Mouse (Mus musculus) stomach, embryonic 14.5 days (tissue): ENCODE data around the gene Ptprt. TPM values are rescaled to one million over a fixed set of nuclear protein-coding genes. Genes with fewer than 3 reads are reported as not detected.

Source experiments
- ATAC-seq: fragments of 200-750 bp; cut with Nextera tagmentation; 2 replicates; pipeline ENCODE4 v1.8.0; 2017; ENCODE audit warnings: low read depth, moderate TSS enrichment; ENCODE audit not compliant: insufficient number of reproducible peaks, insufficient read depth, low FRiP score
- H3K27ac ChIP-seq: fragments of 300-500 bp; sonication (generic); 2 replicates; pipeline ENCODE4 v1.5.1; 2014; ENCODE audit warnings: mild to moderate bottlenecking, low read length, moderate library complexity, mixed read lengths
- H3K27me3 ChIP-seq: fragments of 300-500 bp; sonication (generic); 2 replicates; pipeline ENCODE4 v1.6.1; 2014; ENCODE audit warnings: low read length, control low read depth, mixed read lengths; ENCODE audit not compliant: control insufficient read depth, insufficient read depth
- H3K36me3 ChIP-seq: fragments of 300-500 bp; sonication (generic); 2 replicates; pipeline ENCODE4 v1.6.1; 2014; ENCODE audit warnings: mild to moderate bottlenecking, control low read depth, low read length, moderate library complexity, mixed read lengths; ENCODE audit not compliant: control insufficient read depth, insufficient read depth
- H3K4me1 ChIP-seq: fragments of 300-500 bp; sonication (generic); 2 replicates; pipeline ENCODE4 v1.6.1; 2014; ENCODE audit warnings: low read length, control low read depth, mixed read lengths; ENCODE audit not compliant: control insufficient read depth, insufficient read depth
- H3K4me2 ChIP-seq: fragments of 300-500 bp; sonication (generic); replicated peaks from 2 replicates; pipeline ENCODE4 v1.6.1; 2014; ENCODE audit warnings: low read depth, low read length, control low read depth
- H3K4me3 ChIP-seq: fragments of 300-500 bp; sonication (generic); 2 replicates; pipeline ENCODE4 v1.5.1; 2014; ENCODE audit warnings: low read depth, low read length, control low read depth
- H3K9ac ChIP-seq: fragments of 300-500 bp; sonication (generic); replicated peaks from 2 replicates; pipeline ENCODE4 v1.6.1; 2014; ENCODE audit warnings: low read depth, mild to moderate bottlenecking, control low read depth, low read length, moderate library complexity, mixed read lengths
- H3K9me3 ChIP-seq: fragments of 300-500 bp; sonication (generic); 2 replicates; pipeline ENCODE4 v1.6.1; 2016; ENCODE audit warnings: low read depth, low read length, control low read depth; ENCODE audit not compliant: control insufficient read depth
- whole genome bisulfite sequencing: fragments of 180-500 bp; shearing (Covaris S2); extraction: QIAGEN DNeasy Blood & Tissue Kit; methylation state at CpG from one replicate; pipeline ENCODE4 v1.1.7; 2014; 5-methylcytosine and 5-hydroxymethylcytosine counted together
- polyA plus RNA-seq: library from polyadenylated mRNA; unstranded; fragments of >200 nt; fragmentation: Nextera tagmentation; extraction: Ambion mirVana; gene quantifications from 2 replicates; pipeline ENCODE4 v1.2.1, GENCODE M21; 2014

Ptprt gene
- polyA plus RNA-seq, 1 experiment from 2014 or later: 1.2 TPM

DNA sequence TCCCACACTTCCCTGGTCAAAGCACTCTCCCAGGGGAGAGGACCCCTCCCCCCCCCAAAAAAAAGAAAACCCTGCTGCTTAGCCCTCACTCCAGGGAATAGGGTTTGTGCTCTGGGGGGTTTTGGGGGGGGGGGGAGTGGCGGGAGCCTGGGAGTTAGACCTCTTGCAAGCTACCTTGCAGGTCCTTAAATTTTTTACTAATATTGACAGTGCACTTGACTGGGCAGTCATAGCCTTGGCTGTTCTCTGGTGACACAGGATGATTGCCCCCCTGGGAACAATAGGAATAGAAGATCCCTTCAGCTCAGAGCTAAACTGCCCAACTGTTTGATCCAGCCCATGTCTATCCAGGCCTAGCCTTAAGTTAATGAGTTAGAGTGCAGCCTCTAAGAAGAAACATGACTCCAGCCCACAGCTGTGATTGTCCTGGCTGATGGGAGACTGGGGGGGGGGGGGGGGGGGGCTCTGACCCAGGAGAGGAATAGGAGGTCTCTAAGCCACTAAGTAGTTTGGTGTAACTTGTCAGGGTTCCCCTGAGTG lies 1.6 kb upstream of the Ptprt start:
- H3K4me2 ChIP-seq: no peak overlapping the region
- no peak overlapping the region for H3K4me3 ChIP-seq
- H3K9me3 ChIP-seq: no peaks in the 10 kb centered on the region
- H3K27ac ChIP-seq: no peak overlapping the region
- 14% methylated on average over 1 of the region's 1 CpGs for WGBS
- H3K4me1 ChIP-seq: 0 out of 2 replicates have a peak, but pooled peaks cover 5% of the 10 kb centered on the region
- H3K9ac ChIP-seq: no peak overlapping the region
- ATAC-seq: no peak
- no peaks in the 10 kb centered on the region for H3K36me3 ChIP-seq
- peaks cover 22% of the 10 kb centered on the region; the same call in 1 of the 2 replicates for H3K27me3 ChIP-seq

DNA sequence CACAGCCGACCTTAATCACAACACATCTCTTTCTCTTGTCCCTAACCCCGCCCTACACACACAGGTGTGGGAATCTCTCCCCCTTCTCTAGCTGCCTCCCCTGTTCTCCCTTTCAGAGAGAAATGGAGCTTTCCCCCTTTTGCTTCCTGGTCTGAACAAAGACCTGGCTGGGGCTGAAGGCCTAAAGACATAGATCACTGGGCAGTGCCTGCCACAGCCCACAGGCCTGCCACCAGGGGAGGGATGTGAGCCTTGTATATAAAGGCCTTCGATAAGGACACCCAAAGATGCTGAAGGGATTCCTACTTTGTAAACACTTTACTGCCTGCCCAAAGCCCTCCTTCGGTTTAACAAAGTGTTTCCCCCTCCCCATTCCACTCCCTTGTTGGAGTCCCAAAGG lies 786 bp upstream of the Ptprt start:
- Histone ChIP-seq H3K4me2 (no peak overlapping the region), H3K4me1 (0 out of 2 replicates have a peak, but pooled peaks cover 5% of the 10 kb centered on the region), H3K27me3 (peaks cover 22% of the 10 kb centered on the region; the same call in 1 of the 2 replicates), H3K36me3 (no peaks in the 10 kb centered on the region), H3K4me3 (no peak overlapping the region; the same call in 1 of the 2 replicates), H3K9ac (no peak overlapping the region), H3K9me3 (no peaks in the 10 kb centered on the region), H3K27ac (no peak overlapping the region)
- no peak; the same call in 1 of the 2 replicates for ATAC-seq
- 9% methylated on average over 4 of the region's 4 CpGs for WGBS

DNA sequence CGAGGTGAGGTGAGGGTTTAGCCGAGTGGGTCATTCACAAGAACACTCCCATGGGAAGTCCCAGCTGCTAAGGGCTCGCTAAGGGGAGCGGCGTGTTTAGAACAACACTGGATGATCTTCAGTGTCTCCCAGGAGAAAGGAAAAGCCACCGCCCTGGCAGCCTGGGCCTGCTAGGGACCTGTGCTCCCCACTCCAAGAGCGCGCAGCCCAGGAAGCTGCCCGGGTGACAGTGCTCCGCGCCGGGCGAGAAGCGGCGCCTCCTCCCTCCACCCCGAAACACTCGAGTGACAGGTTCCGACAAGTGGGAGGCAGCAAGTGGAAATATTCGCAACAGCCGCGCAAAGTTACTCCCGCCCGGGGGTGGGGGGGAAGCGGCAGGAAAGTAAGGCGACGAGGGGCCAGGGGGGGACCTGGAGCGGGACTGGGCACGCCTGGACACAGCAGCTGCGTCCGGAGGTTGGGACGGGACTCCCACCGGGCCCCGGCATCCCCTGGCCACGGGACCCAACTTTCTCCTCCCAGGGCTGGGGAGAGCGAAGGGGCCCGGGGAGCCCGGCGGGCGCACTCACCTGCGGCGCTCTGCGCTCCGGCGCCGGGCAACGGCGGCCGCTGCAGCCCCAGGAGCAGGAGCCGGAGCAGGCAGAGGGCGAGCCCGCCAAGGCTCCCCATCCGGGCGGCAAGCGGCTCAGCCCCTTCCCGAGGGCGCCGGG lies 561 bp downstream of the Ptprt start:
- ATAC-seq: no peak; the same call in 1 of the 2 replicates
- under 1% methylated on average over 48 of the region's 57 CpGs for WGBS
- no peaks in the 10 kb centered on the region for H3K9me3 ChIP-seq

DNA sequence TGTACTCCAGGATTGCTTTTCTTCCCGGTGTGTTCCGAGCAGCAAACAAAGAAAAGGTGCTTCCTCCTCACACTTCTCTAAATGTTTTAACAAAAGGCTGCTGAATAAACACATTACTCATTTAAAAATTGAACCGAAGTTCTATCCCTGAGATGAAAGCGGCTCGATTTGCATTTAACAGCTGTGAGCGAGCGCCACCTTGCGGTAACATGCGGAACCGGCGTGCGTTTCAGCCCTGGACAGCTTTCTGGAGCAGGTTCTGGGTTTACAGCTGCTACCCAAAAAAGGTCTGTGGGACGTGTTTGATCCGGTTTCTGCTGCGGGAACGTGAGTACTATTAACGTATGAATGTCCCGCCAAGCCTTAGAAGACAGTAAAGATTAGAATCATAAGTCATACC lies 1.9 kb downstream of the Ptprt start:
- Histone ChIP-seq H3K4me1 (0 out of 2 replicates have a peak, but pooled peaks cover 5% of the 10 kb centered on the region), H3K9ac (no peak overlapping the region), H3K36me3 (no peaks in the 10 kb centered on the region), H3K4me3 (0 out of 2 replicates have a peak overlapping the region, but pooled peaks have one; percentile 8), H3K4me2 (peak overlapping the region; percentile 98; the same call in 1 of the 2 replicates), H3K27ac (no peak overlapping the region), H3K9me3 (no peaks in the 10 kb centered on the region), H3K27me3 (peaks cover 22% of the 10 kb centered on the region)
- under 1% methylated on average over 18 of the region's 18 CpGs for WGBS
- no peak for ATAC-seq

More for the DNA sequence above, 561 bp downstream of the Ptprt start:
- H3K4me3 ChIP-seq: peak overlapping the region; percentile 46
- H3K4me1 ChIP-seq: 0 out of 2 replicates have a peak, but pooled peaks cover 5% of the 10 kb centered on the region
- H3K9ac ChIP-seq: no peak overlapping the region
- H3K36me3 ChIP-seq: no peaks in the 10 kb centered on the region
- H3K4me2 ChIP-seq: peak overlapping the region; percentile 98
- H3K27me3 ChIP-seq: peaks cover 22% of the 10 kb centered on the region
- H3K27ac ChIP-seq: no peak overlapping the region

DNA sequence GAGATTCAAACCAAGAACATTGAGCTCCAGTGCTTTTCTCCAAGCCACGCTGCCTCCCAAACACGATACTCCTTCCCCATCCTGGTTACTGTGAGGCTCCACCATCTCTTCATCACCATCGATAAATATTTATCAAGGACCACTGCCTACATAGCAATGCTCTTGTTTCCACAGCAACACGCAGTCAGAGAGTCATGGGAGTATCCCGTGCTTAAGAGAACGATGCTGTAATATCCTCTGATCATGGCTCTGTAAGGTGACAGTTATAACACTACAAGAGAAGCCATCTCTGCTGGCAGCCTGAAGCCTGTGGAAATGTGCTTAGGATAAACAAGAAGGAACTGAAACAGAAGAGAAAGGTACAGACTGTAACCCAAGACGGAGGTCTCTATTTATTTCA lies 3.4 kb downstream of the Ptprt start:
- 61% methylated on average over 7 of the region's 7 CpGs for WGBS
- ATAC-seq: no peak

DNA sequence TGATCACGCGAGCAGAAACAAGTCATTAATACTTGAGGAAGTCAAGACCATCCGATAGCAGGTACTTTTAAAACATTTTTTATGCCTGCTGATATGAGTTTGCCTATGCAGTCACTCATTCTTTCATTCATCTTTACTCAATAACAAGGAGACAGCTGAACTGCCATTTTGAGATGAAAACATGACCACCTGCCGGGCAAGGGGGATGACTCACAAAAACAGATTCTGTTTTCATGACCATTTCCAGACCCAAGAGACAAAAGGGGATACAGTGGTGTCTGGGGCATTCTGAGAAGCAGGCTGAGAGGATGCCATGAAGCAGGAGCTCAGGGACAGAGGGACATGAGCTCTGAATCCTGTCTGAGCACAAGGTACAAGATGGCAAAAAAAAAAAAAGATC lies 6.5 kb downstream of the Ptprt start:
- Histone ChIP-seq H3K9ac (no peak overlapping the region), H3K4me3 (no peak overlapping the region), H3K4me1 (no peaks in the 10 kb centered on the region), H3K4me2 (no peak overlapping the region), H3K9me3 (no peaks in the 10 kb centered on the region), H3K27me3 (peaks cover 4% of the 10 kb centered on the region), H3K27ac (no peak overlapping the region), H3K36me3 (no peaks in the 10 kb centered on the region)
- 79% methylated on average over 4 of the region's 4 CpGs for WGBS
- ATAC-seq: no peak

More for the DNA sequence above, 3.4 kb downstream of the Ptprt start:
- H3K4me1 ChIP-seq: 0 out of 2 replicates have a peak, but pooled peaks cover 5% of the 10 kb centered on the region
- H3K36me3 ChIP-seq: no peaks in the 10 kb centered on the region
- H3K9ac ChIP-seq: no peak overlapping the region
- H3K4me3 ChIP-seq: no peak overlapping the region
- no peak overlapping the region for H3K27ac ChIP-seq
- H3K27me3 ChIP-seq: peaks cover 22% of the 10 kb centered on the region
- H3K9me3 ChIP-seq: no peaks in the 10 kb centered on the region
- no peak overlapping the region for H3K4me2 ChIP-seq

DNA sequence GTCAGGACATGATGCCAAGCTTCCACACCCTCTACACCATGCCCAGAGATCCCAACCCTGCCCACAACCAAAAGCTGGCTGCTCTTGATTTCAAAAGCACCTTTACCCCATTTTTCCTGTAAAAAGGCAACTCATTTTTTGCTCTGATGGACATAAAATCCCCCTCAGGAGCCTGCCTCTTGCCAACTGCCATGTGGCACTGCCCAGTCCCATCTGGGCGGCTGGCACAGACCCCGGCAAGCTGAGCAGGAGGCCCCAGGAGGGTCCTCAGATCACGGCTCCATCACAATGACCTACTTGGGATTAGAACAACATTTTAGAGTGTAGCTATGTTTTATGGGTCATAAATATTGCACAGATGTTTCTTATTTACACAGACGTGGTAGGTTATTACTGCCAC lies 22.3 kb downstream of the Ptprt start:
- Histone ChIP-seq H3K9me3 (no peaks in the 10 kb centered on the region), H3K27ac (no peak overlapping the region), H3K27me3 (no peaks in the 10 kb centered on the region), H3K4me3 (no peak overlapping the region), H3K9ac (no peak overlapping the region), H3K4me2 (no peak overlapping the region), H3K36me3 (no peaks in the 10 kb centered on the region), H3K4me1 (no peaks in the 10 kb centered on the region)
- ATAC-seq: no peak
- WGBS: 72% methylated on average over 4 of the region's 4 CpGs

DNA sequence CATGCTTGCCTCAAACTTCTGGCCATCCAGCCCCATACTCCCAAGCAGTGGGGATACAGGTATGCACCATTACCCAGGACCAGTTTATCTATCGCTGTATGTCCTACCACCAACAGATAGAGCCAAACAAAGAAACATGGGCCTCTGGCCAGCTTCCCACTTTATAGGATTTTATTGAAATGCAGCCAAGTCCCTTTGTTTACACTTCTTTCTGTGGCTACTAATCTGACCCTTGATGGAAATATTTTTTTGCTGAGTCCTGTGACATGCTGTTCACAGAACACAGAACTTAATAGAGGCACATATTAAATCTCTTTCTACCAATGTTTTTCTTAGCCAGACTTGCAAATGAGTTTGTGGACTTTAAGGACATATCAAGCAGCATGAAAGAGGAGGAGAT lies 23.4 kb downstream of the Ptprt start:
- Histone ChIP-seq H3K9ac (no peak overlapping the region), H3K4me2 (no peak overlapping the region), H3K4me1 (no peaks in the 10 kb centered on the region), H3K4me3 (no peak overlapping the region), H3K36me3 (no peaks in the 10 kb centered on the region), H3K27ac (no peak overlapping the region), H3K9me3 (no peaks in the 10 kb centered on the region), H3K27me3 (no peaks in the 10 kb centered on the region)
- 39% methylated on average over 1 of the region's 1 CpGs for WGBS
- ATAC-seq: no peak
